Mouse (Mus musculus) cerebellum, adult 2 months (tissue): ENCODE data around the gene Aven.

Experiments
- CTCF ChIP-seq: fragments of 200-500 bp; IDR thresholded peaks from 2 replicates; pipeline ENCODE4 v1.5.1; 2011; ENCODE audit warnings: low read depth, mild to moderate bottlenecking, control low read depth, low read length, moderate library complexity, borderline replicate concordance; ENCODE audit not compliant: insufficient read depth
- POLR2A ChIP-seq: fragments of 200-500 bp; IDR thresholded peaks from 2 replicates; pipeline ENCODE4 v1.6.1; 2011; ENCODE audit warnings: low read length, control low read depth, borderline replicate concordance; ENCODE audit not compliant: insufficient read depth

GRCm38 (mm10) chr2:112472076-112472475 is 20.7 kb upstream of the Aven start:
- TF ChIP-seq CTCF = no peak
- no peak for TF ChIP-seq POLR2A
